Mouse (Mus musculus) mouse embryonic stem cell (cell line): Measurements from ENCODE around the gene Dglucy.

Experiments
- in situ Hi-C, 2 experiments: fragments of 300-500 bp; cut with MboI; formaldehyde crosslinking; loops; 1 replicate in 1 of 2; 3 replicates in 1 of 2; pipeline ENCODE4 v1.14.3; 2019 to 2020; ENCODE audit warnings: low sequenced_read_pairs in 2 of 2, low pct_unique_long_range_greater_than_20kb in 1 of 2, mixed read lengths in 1 of 2; ENCODE audit not compliant: unreplicated experiment in 1 of 2

Gene Dglucy

GRCm38 (mm10) chr12:100862856-100863446, 84.1 kb downstream of the Dglucy start:
- in situ Hi-C loops, result no loop called here

- in situ Hi-C loops, result no loop called here
Observed at GRCm38 (mm10) chr12:100865072-100865471, 86.2 kb downstream of the Dglucy start.

GRCm38 (mm10) chr12:100865509-100866078, 86.7 kb downstream of the Dglucy start:
- in situ Hi-C loops, result no loop called here

GRCm38 (mm10) chr12:100867097-100867496, 88.2 kb downstream of the Dglucy start:
- in situ Hi-C loops, result no loop called here

GRCm38 (mm10) chr12:100868049-100868622, 89.3 kb downstream of the Dglucy start:
- in situ Hi-C loops, result no loop called here

GRCm38 (mm10) chr12:100871234-100871633, 92.4 kb downstream of the Dglucy start:
- in situ Hi-C loops, result no loop called here

GRCm38 (mm10) chr12:100871841-100872240, 93.0 kb downstream of the Dglucy start:
- in situ Hi-C loops, result no loop called here

- in situ Hi-C loops, result no loop called here
Observed at GRCm38 (mm10) chr12:100873612-100874011, 94.8 kb downstream of the Dglucy start.

GRCm38 (mm10) chr12:100875553-100875952, 96.7 kb downstream of the Dglucy start:
- in situ Hi-C loops, result no loop called here

- in situ Hi-C loops, result no loop called here
Observed at GRCm38 (mm10) chr12:100875960-100876359, 97.1 kb downstream of the Dglucy start.

- in situ Hi-C loops, result no loop called here
Observed at GRCm38 (mm10) chr12:100877936-100878335, 99.1 kb downstream of the Dglucy start.

GRCm38 (mm10) chr12:100878556-100878955, 99.7 kb downstream of the Dglucy start:
- in situ Hi-C loops, result no loop called here

GRCm38 (mm10) chr12:100883168-100883567, 104.3 kb downstream of the Dglucy start:
- in situ Hi-C loops, result no loop called here

- in situ Hi-C loops, result no loop called here
Observed at GRCm38 (mm10) chr12:100885585-100885984, 106.7 kb downstream of the Dglucy start.

- in situ Hi-C loops, result no loop called here
Observed at GRCm38 (mm10) chr12:100886877-100887276, 108.0 kb downstream of the Dglucy start.

- in situ Hi-C loops, result no loop called here
Observed at GRCm38 (mm10) chr12:100887801-100888258, 109.0 kb downstream of the Dglucy start.

GRCm38 (mm10) chr12:100890548-100890947, 111.7 kb downstream of the Dglucy start:
- in situ Hi-C loops, result no loop called here

- in situ Hi-C loops, result no loop called here
Observed at GRCm38 (mm10) chr12:100895504-100895903, 116.6 kb downstream of the Dglucy start.

GRCm38 (mm10) chr12:100896661-100897060, 117.8 kb downstream of the Dglucy start:
- in situ Hi-C loops, result no loop called here
